In genomic region chr5:89714552-89714951, GRCm38 (mm10) we compare ENCODE assay signal across 12 mouse cellular contexts.
DNase-seq lines count a peak whose midpoint lies in the region; ATAC-seq and TF ChIP-seq lines count a peak whose summit lies in the region.
"Had no signal": no experiment of that assay in that cellular context is flagged by ENCODE, and none has a peak within 500 bp of the region (broad histone marks: within the 10 kb centered on the region; RNA-seq: fewer than 3 reads in every experiment).

No protein-coding gene starts in this region.

- no peaks in the 10 kb centered on the region for H3K4me1 ChIP-seq in kidney, postnatal 0 days (replicated peaks; ENCODE audit: insufficient read depth, low read length)
- no peaks in the 10 kb centered on the region for H3K4me1 ChIP-seq in midbrain, embryonic 14.5 days (ENCODE audit: control insufficient read depth, insufficient read depth, low read length)
- no peaks in the 10 kb centered on the region for H3K4me1 ChIP-seq in midbrain, embryonic 11.5 days (ENCODE audit: control insufficient read depth, insufficient read depth, low read length)
- H3K4me1 ChIP-seq: hindbrain, embryonic 13.5 days had no signal

- no peak overlapping the region for H3K9ac ChIP-seq in kidney, postnatal 0 days (ENCODE audit: low read depth, low read length)
- H3K9ac ChIP-seq in midbrain, embryonic 14.5 days (replicated peaks; ENCODE audit: low read length), result no peak overlapping the region
- no peak overlapping the region for H3K9ac ChIP-seq in midbrain, embryonic 11.5 days (ENCODE audit: low read length)
- H3K9ac ChIP-seq: hindbrain, embryonic 13.5 days; lung, embryonic 15.5 days had no signal

- peak; percentile 48 for TF ChIP-seq CTCF in kidney, postnatal 0 days (IDR thresholded peaks at IDR 0.05; ENCODE audit: low read depth)

- peak; percentile 43 to 44 for DNase-seq in cerebellum, postnatal 10 days
- DNase-seq in cerebellum, adult 11 months, result no peak
- DNase-seq in kidney, postnatal 0 days (ENCODE audit: low spot score), result peak; percentile 9
- DNase-seq in kidney, postnatal 14 days, result no peak
- DNase-seq in midbrain, embryonic 14.5 days, result peak; percentile 33
- DNase-seq in midbrain, embryonic 11.5 days (ENCODE audit: low spot score, missing footprints), result no peak
- DNase-seq in retina, postnatal 1 day, result peak; percentile 10
- DNase-seq in neural tube, embryonic 10.5 days (ENCODE audit: extremely low spot score, low spot score), result no peak

- H3K27ac ChIP-seq in kidney, postnatal 0 days, result no peak overlapping the region
- no peak overlapping the region for H3K27ac ChIP-seq in midbrain, embryonic 14.5 days (replicated peaks; ENCODE audit: low read depth, low read length)
- H3K27ac ChIP-seq in midbrain, embryonic 11.5 days (ENCODE audit: low read depth, low read length), result no peak overlapping the region
- H3K27ac ChIP-seq: hindbrain, embryonic 13.5 days; lung, embryonic 15.5 days had no signal

- 39% methylated on average over 2 of the region's 2 CpGs for WGBS in kidney, postnatal 0 days
- WGBS in midbrain, embryonic 14.5 days, result 51% methylated on average over 2 of the region's 2 CpGs
- WGBS in midbrain, embryonic 11.5 days, result 47% methylated on average over 2 of the region's 2 CpGs

- no peak overlapping the region for H3K4me3 ChIP-seq in kidney, postnatal 0 days (replicated peaks; ENCODE audit: low read depth, low read length)
- H3K4me3 ChIP-seq in midbrain, embryonic 14.5 days (replicated peaks; ENCODE audit: low read depth, low read length), result no peak overlapping the region
- H3K4me3 ChIP-seq in midbrain, embryonic 11.5 days (ENCODE audit: low read depth, low read length), result no peak overlapping the region
- H3K4me3 ChIP-seq: erythroblast, embryonic 14.5 days; hindbrain, embryonic 13.5 days; lung, embryonic 15.5 days; myocyte had no signal

- H3K27me3 ChIP-seq in kidney, postnatal 0 days (ENCODE audit: insufficient read depth, low read length), result no peaks in the 10 kb centered on the region
- no peaks in the 10 kb centered on the region for H3K27me3 ChIP-seq in midbrain, embryonic 14.5 days (ENCODE audit: control insufficient read depth, insufficient read depth, low read length)
- no peaks in the 10 kb centered on the region for H3K27me3 ChIP-seq in midbrain, embryonic 11.5 days (ENCODE audit: control insufficient read depth, insufficient read depth, low read length)
- H3K27me3 ChIP-seq: hindbrain, embryonic 13.5 days; lung, embryonic 15.5 days had no signal

- no peak for ATAC-seq in kidney, postnatal 0 days (replicated peaks; ENCODE audit: low FRiP score, low read depth)
- ATAC-seq in midbrain, embryonic 14.5 days (ENCODE audit: low FRiP score, low TSS enrichment), result no peak
- ATAC-seq in midbrain, embryonic 11.5 days (ENCODE audit: low FRiP score), result no peak

- no peak overlapping the region for H3K4me2 ChIP-seq in kidney, postnatal 0 days (ENCODE audit: low read length)
- no peak overlapping the region for H3K4me2 ChIP-seq in midbrain, embryonic 14.5 days (ENCODE audit: low read length)
- H3K4me2 ChIP-seq in midbrain, embryonic 11.5 days, result no peak overlapping the region
- H3K4me2 ChIP-seq: hindbrain, embryonic 13.5 days; lung, embryonic 15.5 days had no signal

- H3K9me3 ChIP-seq in kidney, postnatal 0 days (replicated peaks; ENCODE audit: low read length), result no peaks in the 10 kb centered on the region
- H3K9me3 ChIP-seq in midbrain, embryonic 14.5 days (ENCODE audit: control insufficient read depth, low read length), result no peaks in the 10 kb centered on the region
- H3K9me3 ChIP-seq in midbrain, embryonic 11.5 days (ENCODE audit: control insufficient read depth, low read length), result no peaks in the 10 kb centered on the region
- H3K9me3 ChIP-seq: hindbrain, embryonic 13.5 days; lung, embryonic 15.5 days had no signal

- H3K36me3 ChIP-seq in kidney, postnatal 0 days (ENCODE audit: insufficient read depth, low read length), result no peaks in the 10 kb centered on the region
- no peaks in the 10 kb centered on the region for H3K36me3 ChIP-seq in midbrain, embryonic 14.5 days (ENCODE audit: control insufficient read depth, insufficient read depth, low read length)
- no peaks in the 10 kb centered on the region for H3K36me3 ChIP-seq in midbrain, embryonic 11.5 days (ENCODE audit: control insufficient read depth, insufficient read depth, low read length)
- H3K36me3 ChIP-seq: hindbrain, embryonic 13.5 days; lung, embryonic 15.5 days had no signal

Comparison
In these comparisons a context has a peak if more than half of its experiments do, and no peak if none do; other contexts are left out.
1. DNase-seq: peak in cerebellum, postnatal 10 days (2 of 2), kidney, postnatal 0 days (single experiment), midbrain, embryonic 14.5 days (single experiment) and retina, postnatal 1 day (single experiment); none in cerebellum, adult 11 months (single experiment), kidney, postnatal 14 days (single experiment), midbrain, embryonic 11.5 days (single experiment) and neural tube, embryonic 10.5 days (single experiment).